Mouse (Mus musculus): ENCODE measurements around the gene Slc12a1. TPM values are rescaled to one million over a fixed set of nuclear protein-coding genes. Genes with fewer than 3 reads are reported as not detected.
"Not testable (repeated sequence)": the region's sequence is repeated elsewhere in the genome, so short reads cannot be mapped to it uniquely, and the experiment has no call there.

The Slc12a1 gene
- not detected for total RNA-seq (2021)
- long read RNA-seq, experiment 1, result 0 reads
- long read RNA-seq, experiment 2, result 0 reads

DNA sequence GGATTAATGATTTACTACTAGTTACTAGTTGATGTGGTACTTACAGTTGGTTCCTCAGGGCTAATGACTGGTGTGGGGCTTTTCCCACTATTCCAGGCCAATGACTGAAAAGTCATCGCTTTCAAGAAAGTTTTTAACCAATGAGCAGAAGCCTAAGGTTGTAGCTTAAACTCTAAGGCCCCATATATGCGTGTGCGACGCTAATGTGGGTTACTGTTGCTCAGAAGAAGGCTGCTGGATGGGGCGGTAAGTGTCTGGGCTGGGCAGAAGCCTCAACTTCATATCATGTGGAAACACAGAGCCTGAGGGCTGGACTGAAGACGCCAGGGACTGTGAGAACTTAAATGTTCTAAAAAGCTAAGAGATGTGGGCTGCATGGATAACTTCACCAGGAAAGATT is at the start of gene Slc12a1:
Gene Slc12a1, plus strand, starts transcription at position 118 of the 400 bp plus-strand sequence.
- DNase-seq, result no peak

- not testable (repeated sequence) for DNase-seq
These were observed 47.8 kb upstream of the Slc12a1 start for GRCm38 (mm10) chr2:125104491-125104890.

GRCm38 (mm10) chr2:125106536-125106935 is 45.8 kb upstream of the Slc12a1 start:
- DNase-seq, result not testable (repeated sequence)

DNA sequence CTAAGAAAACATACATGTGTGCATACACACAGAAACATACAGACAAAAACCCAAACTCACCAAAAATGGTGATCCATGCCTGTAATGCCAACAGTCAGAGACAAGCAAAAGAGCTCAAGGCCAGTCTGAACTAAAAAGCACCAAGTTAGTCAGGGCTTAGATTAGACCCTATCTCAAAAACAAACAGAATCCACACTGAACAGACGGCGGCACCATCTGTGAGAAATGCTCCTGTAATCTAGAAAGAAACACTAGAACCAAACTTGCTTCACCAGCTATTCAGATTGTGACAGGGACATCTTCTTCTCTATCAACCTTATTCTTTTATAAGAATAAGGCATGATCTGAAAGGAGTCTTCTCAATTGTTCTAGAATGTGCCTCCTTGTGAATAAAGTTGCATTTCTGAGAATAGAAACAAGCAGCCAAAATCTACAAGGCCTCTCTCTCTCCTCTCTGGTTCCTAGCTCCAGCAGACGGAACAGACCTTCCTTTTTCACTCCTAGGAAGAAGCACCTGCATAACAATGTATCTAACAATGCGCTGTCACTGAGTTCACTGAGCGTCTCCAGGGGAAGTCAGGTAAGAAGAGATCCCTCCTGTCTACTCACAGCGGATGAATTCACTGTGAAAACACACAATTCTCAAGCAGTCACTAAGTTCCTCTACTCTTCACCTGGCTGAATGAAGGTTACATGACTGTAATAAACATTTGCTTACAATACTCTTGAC is 32.8 kb upstream of the Slc12a1 start:
- no peak for DNase-seq

DNA sequence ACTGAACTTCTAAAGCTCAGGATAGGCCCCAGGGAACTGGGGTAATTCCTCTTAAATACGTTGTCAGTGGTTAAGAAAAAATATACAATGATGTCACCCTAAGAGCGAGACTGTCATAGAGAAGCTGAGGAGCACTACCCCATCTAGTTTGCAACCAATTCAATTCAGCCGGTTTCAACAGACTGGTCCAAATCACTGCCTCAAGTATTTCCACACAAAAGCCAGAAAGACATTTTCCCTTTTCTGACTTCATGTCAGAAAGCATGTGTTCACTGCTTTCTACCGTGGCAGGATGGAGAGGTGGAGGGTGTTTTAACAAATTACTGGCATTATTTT is 30.0 kb upstream of the Slc12a1 start:
- no peak for DNase-seq

DNA sequence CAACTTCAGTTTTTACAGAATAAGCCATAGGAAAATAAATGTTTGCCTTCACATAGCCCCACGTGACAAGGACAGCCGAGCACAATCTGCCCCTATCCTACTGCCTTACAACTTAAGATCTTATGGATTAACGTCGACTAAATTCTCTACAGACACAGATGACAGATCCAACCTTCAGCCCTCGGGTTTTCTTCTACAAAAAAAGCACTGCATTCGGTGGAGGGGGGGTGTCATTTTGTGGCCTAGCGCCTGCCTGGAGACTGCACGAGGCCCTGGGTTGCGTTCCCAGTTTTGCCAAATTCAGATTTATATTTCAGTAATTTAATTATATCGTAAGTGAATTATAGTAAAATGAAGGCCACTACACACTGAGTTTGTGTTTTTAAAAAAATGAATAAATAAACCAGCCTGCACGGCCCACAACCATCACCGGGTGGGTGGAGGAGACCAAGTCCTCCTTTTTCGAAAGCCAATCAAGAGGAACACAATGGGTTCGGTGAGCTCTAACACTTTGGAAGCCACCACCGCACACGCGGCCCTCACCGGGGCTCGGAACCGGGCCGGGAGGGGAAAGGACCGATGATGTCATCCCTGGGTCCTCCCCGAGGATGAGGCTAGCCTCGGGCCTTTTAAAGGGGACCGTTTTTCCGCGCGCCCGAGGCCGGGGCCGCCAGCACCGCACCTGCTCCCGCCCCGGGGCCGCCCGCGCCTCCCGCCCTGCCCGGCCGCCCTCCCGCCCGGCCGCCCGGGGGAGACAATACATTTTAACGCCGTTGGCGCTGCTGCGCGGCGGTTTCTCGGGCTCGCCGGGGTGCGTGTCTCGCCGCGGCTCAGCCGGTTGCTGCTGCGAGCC is 29.5 kb upstream of the Slc12a1 start:
- DNase-seq, result peak; percentile 61 to 76

DNA sequence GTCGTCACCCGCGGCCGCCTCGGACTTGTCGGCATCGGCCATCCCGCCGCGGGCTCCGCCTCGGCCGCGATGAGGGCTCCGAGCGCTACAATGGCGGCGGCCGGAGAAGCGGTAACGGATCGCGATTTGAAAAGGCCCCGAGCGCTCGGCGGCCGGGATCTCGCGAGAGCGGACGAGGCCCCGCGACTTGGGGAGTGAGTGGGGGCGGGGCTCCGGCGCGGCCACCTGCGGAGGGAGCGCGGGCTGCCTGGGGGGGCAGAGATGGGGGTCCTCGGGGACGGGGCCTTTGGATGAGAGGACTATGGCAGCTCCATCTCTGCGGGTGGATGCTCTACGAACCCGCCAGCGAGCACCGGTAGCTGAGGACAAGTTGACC is 28.8 kb upstream of the Slc12a1 start, which contains the start of gene Myef2:
Gene Myef2, minus strand, starts transcription at position 185 of the 376 bp plus-strand sequence.
- DNase-seq, result peak; percentile 83 to 92

GRCm38 (mm10) chr2:125125824-125126223 is 26.5 kb upstream of the Slc12a1 start:
- DNase-seq, result no peak

- no peak for DNase-seq
These were observed 25.5 kb upstream of the Slc12a1 start for GRCm38 (mm10) chr2:125126792-125127191.

GRCm38 (mm10) chr2:125134113-125134512 is 18.2 kb upstream of the Slc12a1 start:
- no peak for DNase-seq

- DNase-seq, result peak; percentile 88 to 91
These were observed 16.1 kb upstream of the Slc12a1 start, which contains the start of gene Ctxn2 for GRCm38 (mm10) chr2:125135903-125136811. TSS of gene Ctxn2 (plus strand) at chr2:125136692.

DNA sequence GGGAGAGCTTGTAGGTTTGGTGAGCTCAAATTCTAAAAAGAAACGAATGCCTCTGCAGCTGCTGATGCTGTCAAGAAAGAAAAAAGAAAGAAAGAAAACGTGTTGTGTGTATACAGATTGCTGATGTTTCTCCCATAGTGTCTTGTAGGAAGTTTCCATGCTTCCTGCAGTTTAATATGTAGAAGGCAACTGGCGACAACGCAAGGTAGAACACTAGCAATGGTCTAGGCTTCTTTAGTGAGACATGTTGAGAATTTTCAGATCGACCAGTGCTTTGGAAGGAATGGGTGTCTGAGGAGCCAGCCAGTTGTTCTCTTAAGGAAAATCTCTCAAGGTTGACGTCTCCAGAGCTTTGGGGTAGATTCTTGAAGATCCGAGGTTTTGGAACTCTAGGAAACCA is 15.5 kb upstream of the Slc12a1 start:
- no peak for DNase-seq

DNA sequence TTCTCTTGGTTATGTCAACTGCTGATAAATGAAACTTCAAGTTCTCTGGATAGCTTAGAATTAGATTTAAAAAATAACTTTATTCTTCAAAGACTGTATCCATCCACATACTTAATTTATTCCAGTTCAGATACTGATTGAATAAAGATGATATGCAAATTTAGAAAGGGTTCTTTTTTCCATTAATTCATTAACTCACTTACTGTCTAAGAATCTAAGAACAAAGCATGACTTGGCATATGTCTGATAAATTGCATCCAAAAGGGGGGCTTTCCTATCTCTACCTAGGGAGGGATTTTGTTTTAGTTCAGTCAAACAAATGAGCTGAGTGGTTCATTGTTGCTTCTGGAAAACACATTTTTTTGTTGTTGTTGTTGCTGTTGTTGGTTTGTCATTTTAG is 10.0 kb upstream of the Slc12a1 start:
- DNase-seq, result no peak

DNA sequence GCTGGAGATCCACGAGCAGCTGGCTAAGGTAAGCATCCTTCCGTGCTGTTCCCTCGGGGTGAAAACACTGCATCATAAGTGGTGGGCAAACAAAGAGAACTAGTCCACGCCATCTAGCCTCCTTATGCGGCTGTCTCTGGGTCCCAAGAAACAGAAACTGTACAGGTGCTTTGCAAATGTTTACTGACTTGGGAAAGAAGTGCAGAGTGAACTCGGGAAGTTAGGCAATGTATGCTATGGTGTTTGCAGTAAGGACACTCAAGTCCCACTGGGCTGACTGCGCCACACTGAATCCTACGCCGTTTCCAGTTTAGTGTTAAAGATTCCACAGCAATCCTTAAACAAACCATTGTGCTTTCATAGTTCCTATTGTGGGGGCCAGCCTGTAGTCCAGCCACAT is 2.0 kb downstream of the Slc12a1 start:
- DNase-seq, result no peak

- DNase-seq, result no peak
These were observed 3.2 kb downstream of the Slc12a1 start for GRCm38 (mm10) chr2:125155504-125155903.

DNA sequence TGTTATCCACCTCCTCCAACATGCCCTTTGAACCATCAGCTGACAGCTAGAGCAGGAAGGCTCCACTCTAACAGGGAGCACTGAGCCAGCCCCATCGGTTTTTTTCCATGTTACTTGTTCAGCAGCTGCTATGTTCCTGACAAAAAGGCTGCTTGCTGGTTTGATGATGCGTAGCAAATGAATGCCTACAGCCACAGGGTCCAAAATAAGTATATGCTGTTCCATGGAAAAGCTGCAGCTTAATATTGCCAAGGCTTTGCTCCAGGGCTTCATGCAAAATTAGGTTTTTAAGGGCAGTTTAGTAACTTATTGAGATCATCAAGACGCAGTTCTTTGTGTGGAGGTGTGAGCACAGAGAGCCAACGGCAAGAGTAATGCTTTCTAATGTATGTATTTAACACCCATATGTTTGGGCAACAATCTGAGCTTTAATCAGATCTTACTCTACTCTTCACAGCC is 9.7 kb downstream of the Slc12a1 start:
- DNase-seq, result no peak

DNA sequence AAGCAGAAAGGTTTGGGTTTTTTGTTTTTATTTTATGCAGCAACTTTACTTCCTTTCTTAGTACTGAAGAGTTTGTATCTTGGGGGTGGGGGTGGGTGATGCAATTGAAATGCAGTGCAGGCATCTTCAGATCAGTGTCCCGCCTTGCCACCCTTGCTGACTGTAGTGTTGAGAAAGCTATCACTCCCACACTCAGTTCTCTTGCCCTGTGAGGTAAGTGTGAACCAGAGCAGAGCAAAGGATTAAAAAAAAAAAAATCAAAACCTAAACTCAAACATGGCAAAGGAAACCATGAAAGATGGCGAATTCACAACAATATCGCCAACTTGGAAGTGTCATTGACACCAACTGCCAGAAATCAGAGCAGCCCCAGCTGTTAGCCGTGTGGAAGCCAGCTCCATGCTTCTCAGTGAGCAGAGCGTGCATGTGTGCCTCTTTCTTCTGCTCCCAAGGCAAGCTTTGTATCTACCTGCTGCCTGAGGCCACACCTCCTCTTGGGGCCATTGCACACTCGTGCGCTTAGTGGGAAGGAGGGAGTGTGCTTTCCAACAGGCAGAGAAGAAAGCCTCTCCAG is 26.0 kb downstream of the Slc12a1 start:
- no peak for DNase-seq

DNA sequence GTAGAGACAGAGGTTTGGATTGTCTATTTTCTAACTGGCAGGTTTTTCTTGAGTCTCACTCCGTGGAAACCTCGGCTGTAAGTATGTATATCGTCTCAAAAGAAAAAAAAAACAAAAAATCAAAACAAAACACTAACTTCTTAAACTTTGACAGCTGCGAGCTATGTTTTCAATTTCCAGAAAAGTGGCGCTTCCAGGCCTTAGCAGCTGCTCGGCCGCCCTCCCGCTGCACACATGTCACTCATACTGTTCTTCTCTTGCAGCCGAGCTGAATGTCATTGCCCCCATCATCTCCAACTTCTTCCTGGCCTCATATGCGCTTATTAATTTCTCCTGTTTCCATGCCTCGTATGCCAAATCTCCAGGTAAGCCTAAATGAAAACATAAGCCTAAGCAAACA is 35.6 kb downstream of the Slc12a1 start:
- DNase-seq, result no peak

DNA sequence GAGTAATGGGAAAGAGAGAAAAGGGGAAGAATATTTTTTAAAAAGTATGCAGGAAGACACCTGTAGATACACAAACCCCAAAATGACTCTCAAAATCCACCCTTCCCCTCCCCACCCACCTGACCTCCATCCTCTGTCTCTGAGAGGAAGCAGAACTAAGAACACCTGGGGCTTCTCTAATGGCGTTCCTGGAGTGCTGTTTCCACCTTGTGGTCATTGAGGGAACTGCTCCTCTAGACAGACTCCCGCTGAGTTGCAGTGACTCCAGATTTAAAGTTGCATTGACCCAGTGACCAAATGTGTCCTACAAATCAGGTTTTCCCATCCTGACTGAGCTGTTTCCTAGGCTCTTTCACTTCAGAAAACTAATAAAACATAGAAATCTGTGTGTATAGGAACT is 36.9 kb downstream of the Slc12a1 start:
- peak; percentile 24 to 54 for DNase-seq

DNA sequence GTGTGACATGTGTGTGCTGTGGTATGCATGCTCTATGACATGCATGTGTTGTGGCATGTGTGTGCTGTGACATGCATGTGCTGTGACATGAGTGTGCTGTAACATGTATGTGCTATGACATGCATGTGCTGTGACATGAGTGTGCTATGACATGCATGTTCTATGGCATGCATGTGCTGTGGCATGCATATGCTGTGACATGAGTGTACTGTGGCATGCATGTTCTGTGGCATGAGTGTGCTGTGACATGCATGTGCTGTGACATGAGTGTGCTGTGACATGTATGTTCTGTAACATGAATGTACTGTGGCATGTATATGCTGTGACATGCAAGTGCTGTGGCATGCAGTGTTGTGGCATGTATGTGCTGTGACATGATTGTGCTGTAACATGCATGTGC is 40.6 kb downstream of the Slc12a1 start:
- no peak for DNase-seq

GRCm38 (mm10) chr2:125196771-125197170 is 44.5 kb downstream of the Slc12a1 start:
- no peak for DNase-seq
